Mouse (Mus musculus): Measurements from ENCODE around the gene Syt8.

- no peak for TF ChIP-seq GATA1 (IDR thresholded peaks at IDR 0.05; ENCODE audit: borderline replicate concordance, low read length)
- TF ChIP-seq FLI1 (IDR thresholded peaks at IDR 0.05; ENCODE audit: low read length) = no peak
These were observed 34.4 kb upstream of the Syt8 start for GRCm38 (mm10) chr7:142400112-142400749.
